Mouse (Mus musculus) right cerebral cortex, postnatal 4 days (tissue): ENCODE measurements around the gene Dgki.
A peak's percentile ranks its signal among the peaks of the same experiment; 100 is the strongest.

Experiments used
- DNase-seq: peaks from one replicate; pipeline ENCODE4 v3.0.0-alpha.2; 2022

Gene Dgki

GRCm38 (mm10) chr6:36841174-36841573 is 458.8 kb downstream of the Dgki start:
- no peak for DNase-seq

GRCm38 (mm10) chr6:36838747-36839146 is 461.2 kb downstream of the Dgki start:
- DNase-seq = no peak

GRCm38 (mm10) chr6:36835351-36835750 is 464.6 kb downstream of the Dgki start:
- DNase-seq = no peak

- DNase-seq = no peak
Measured at GRCm38 (mm10) chr6:36834695-36835265, 465.2 kb downstream of the Dgki start.

- no peak for DNase-seq
Measured at GRCm38 (mm10) chr6:36832681-36833080, 467.3 kb downstream of the Dgki start.

GRCm38 (mm10) chr6:36832207-36832606 is 467.8 kb downstream of the Dgki start:
- no peak for DNase-seq

- no peak for DNase-seq
Measured at GRCm38 (mm10) chr6:36830371-36830925, 469.5 kb downstream of the Dgki start.

- DNase-seq = no peak
Measured at GRCm38 (mm10) chr6:36819784-36820050, 480.3 kb downstream of the Dgki start.

- DNase-seq = peak; percentile 89
Measured at GRCm38 (mm10) chr6:36819019-36819783, 480.8 kb downstream of the Dgki start.

GRCm38 (mm10) chr6:36818281-36819018 is 481.5 kb downstream of the Dgki start:
- no peak for DNase-seq

- DNase-seq = no peak
Measured at GRCm38 (mm10) chr6:36816666-36817065, 483.3 kb downstream of the Dgki start.

- no peak for DNase-seq
Measured at GRCm38 (mm10) chr6:36815992-36816391, 484.0 kb downstream of the Dgki start.

GRCm38 (mm10) chr6:36812666-36813515 is 487.1 kb downstream of the Dgki start:
- no peak for DNase-seq

GRCm38 (mm10) chr6:36810448-36810847 is 489.5 kb downstream of the Dgki start:
- DNase-seq = no peak

GRCm38 (mm10) chr6:36809747-36810285 is 490.2 kb downstream of the Dgki start, which contains the start of gene Ptn:
Ptn (minus strand) TSS chr6:36810220.
- DNase-seq = peak; percentile 53

- peak; percentile 61 for DNase-seq
Measured at GRCm38 (mm10) chr6:36809311-36809726, 490.7 kb downstream of the Dgki start.

GRCm38 (mm10) chr6:36808306-36809058 is 491.5 kb downstream of the Dgki start:
- DNase-seq = no peak

- no peak for DNase-seq
Measured at GRCm38 (mm10) chr6:36806906-36807305, 493.1 kb downstream of the Dgki start.

- no peak for DNase-seq
Measured at GRCm38 (mm10) chr6:36800309-36800946, 499.6 kb downstream of the Dgki start.

GRCm38 (mm10) chr6:36797066-36797655 is 502.8 kb downstream of the Dgki start:
- no peak for DNase-seq
